Mouse (Mus musculus) hematopoietic stem cell, adult 5-6 weeks (primary cell): ENCODE data around the gene Tarbp1. TPM values are rescaled to one million over a fixed set of nuclear protein-coding genes. Genes with fewer than 3 reads are reported as not detected.

Experiments
- ATAC-seq, 2 experiments: fragments of 125-278 bp in 1 of 2; replicated peaks in 1 of 2; 2 replicates each; pipeline ENCODE4 v1.8.0; 2016 to 2017; ENCODE audit warnings: inconsistent platforms in 2 of 2, mild to moderate bottlenecking in 2 of 2, moderate number of reproducible peaks in 2 of 2, low read depth in 1 of 2, moderate TSS enrichment in 1 of 2; ENCODE audit not compliant: low FRiP score in 2 of 2, poor library complexity in 2 of 2, severe bottlenecking in 2 of 2, insufficient read depth in 1 of 2, low TSS enrichment in 1 of 2
- total RNA-seq: library from RNA; stranded (forward); fragments of 172-1452, 232-1000 nt; gene quantifications from 2 replicates; pipeline ENCODE4 v1.2.3, GENCODE M21; 2017

Tarbp1 gene
- 8.9 and 10.4 TPM in 2 replicates for total RNA-seq

GRCm38 (mm10) chr8:126474299-126475187 is at the start of gene Tarbp1:
TSS of gene Tarbp1 (minus strand) at chr8:126475065.
- ATAC-seq: peak; percentile 82 to 86

- ATAC-seq: no peak
Measured at GRCm38 (mm10) chr8:126524233-126524985, 49.5 kb upstream of the Tarbp1 start.

DNA sequence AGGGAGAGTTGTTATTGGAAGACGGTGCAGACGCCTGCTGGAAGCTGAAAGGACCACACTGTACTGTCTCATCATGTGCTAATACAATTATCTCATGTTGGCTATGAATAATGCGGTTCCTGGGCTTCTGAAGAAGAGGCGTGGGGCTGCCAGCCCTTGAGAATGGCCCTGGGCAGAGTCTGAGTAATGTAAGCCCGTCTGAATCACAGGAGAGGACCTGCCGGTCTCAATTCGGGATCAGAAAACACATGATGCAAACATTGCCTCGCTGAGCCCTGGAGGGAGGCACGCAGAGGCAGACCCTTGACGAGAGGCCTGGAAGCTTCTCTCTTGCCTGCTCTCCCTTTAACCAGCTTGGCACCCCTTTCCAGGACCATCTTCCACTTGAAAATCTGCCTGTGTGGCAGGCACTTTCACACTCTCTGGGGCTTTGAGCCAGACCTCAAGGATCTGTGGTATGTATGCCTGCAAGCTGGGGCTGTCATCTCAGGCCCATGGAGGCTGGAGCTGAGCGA is 48.3 kb upstream of the Tarbp1 start:
- ATAC-seq: no peak

DNA sequence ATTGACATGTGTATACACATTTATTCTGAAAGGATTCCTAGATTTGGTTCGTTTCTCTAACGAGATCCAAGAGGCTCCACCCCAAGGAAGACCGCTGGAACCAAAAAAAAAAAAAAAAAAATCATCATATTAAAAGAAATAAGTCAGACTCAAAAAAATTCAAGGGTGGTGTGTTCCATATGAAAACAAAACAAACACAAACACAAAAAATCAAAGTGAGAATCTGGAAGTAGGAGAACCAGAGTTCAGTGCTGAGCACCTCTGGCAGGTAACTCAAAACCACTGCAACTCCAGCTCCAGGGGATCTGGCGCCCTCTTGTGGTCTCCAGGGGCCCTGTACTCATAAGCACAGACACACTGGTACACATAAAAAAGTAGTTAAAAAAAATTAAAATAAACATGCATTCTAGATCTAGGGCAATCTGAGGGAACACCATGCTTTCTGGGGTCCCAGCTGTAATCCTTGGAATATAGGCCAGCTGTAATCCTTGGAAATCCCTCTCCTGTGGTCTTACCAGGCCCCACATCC is 44.6 kb upstream of the Tarbp1 start:
- no peak for ATAC-seq

DNA sequence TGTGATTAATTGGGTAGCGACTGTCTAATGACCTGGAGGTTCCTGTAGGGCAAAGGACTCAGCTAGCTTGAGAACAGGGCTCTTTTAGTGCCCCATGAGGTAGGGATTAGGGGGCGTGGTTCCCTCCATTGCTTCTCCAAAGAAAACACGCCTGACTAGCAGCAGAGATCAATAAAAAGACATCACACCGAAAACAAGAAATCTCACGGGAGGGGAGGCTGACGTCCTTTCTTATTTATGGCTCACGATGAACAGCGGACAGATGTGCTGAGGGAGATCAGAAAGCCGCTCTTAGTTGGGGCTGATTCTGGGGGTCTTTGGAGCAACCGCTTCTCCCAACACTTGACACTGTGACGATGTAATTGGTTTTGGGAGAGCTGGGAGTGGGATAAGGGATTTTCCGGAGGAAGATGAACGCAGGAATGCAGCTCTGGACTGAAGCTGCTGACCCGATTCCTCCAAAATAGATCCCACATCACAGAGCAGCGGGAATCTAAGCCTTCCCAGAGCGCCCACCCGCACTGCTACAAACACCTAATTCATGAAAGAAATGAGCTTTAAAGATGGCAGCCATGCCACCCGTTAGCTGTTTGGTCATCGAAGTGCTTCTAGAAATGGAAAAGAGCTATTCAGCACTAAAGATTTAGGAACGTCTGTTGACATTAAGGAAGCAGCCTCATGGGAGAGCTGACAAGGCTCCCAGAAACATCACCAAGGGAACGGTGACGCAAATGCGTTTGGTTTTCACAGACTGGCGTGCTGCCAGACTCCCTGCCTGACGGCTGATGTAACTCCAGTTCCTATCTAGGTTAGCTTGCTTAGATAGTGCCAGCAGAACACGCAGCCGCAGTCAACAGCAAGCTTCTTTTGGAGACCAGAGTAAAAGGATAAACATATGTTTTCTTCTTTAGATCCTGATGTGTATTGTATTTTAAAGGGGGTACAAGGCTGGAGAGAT is 42.0 kb upstream of the Tarbp1 start:
- peak; percentile 75 to 84 for ATAC-seq

DNA sequence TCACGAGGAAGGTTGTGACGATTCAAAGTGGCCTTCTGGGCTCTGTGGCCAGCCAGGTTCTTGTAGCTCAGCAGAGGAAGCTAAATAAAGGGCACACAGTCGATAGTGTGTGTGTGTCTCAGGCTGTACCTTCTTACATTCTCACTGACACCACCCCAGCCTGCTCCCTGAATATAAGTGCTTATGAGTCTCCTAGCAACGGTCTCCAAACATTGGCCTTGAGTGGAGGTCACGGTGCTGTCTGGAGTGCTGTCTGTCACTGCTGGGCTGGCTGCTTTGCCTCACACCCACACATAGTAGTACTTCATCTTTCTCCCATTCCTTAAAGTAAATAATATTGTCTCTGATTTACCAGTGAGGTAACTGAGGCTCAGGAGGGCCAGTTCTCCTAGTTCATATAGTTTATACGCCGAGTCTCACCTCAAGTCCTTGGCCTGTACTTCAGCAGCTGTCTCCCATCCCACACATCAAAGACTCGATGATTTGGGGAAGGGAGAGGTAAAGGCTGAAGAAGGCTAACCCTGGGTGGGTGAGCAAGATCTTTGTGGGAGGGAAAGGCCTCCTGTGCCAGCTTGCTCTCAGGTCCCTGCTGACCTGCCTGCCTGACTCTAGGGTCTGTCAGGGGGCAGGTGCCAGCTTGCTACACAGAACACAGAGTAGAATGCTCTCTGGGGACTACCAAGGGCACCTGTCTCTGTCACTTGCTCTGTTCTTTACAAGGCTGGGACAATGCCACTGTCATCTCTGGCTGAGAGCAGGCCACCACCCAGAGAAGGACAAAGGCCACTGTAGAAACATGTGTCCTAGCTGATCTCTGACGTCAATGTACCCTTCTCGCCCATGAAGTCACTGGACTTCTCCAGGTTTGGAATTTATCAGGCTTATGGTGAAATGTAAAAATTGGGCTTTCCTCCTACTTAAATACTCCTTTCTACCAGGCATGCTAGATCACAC is 39.4 kb upstream of the Tarbp1 start:
- no peak for ATAC-seq

DNA sequence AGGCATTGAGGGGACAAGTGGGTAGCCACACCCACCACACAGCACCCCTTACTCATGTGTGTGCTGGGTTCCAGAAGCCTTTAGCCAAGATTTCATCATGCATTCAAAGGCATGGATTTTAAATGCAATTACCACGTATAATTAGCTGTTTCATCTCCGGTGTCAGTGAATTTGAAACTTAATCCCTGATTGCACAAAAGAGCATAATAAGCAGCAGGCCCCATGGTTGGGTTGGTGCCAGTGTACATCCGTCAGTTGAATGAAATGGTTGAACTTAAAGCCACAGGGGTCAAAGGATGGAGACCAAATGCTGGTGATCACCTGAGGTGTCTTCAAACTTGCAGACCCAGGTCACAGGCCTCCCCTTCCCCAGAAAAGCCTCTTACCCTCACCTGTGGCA is 36.0 kb upstream of the Tarbp1 start:
- no peak for ATAC-seq

GRCm38 (mm10) chr8:126509635-126510034 is 34.8 kb upstream of the Tarbp1 start:
- ATAC-seq: no peak

DNA sequence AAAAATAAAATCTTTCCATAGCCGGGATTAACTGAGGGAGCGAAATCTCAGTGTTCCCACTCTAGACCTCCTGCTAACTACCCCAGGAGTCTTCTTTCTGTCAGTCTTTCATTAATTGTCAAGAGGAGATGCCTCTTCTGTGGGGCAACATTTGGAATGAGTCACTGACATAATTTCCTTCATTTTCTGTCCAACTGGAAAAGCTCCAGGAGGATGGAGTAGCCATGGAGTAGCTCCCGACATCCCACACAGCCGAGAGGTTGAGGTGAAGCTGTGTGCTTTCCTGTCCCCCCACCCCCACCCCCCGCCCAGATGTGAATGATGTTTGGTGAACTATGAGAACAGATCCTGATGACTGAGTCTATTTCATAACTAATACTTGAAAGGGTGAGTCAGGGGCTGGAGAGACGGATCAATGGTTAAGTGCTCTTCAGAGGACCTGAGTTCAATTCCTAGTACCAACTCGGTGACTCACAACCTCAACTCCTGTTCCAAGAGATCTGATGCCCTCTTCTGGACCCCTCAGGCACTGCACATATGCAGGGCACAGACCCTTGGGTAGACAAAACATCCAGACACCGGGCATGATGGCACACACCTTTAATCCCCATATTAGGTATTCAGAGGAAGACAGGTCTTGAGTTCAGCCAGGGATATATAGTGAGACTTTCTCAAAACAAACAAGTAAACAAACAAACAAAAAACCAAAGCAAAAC is 34.2 kb upstream of the Tarbp1 start:
- no peak for ATAC-seq

GRCm38 (mm10) chr8:126508221-126508620 is 33.4 kb upstream of the Tarbp1 start:
- ATAC-seq: no peak

GRCm38 (mm10) chr8:126504492-126505182 is 29.8 kb upstream of the Tarbp1 start:
- ATAC-seq: no peak

- ATAC-seq: 0 out of 4 replicates have a peak, but pooled peaks of 1 of the 2 experiments have one; percentile 24
Measured at GRCm38 (mm10) chr8:126502722-126503121, 27.9 kb upstream of the Tarbp1 start.

GRCm38 (mm10) chr8:126499371-126499770 is 24.5 kb upstream of the Tarbp1 start:
- no peak for ATAC-seq

- ATAC-seq: no peak
Measured at GRCm38 (mm10) chr8:126498465-126498864, 23.6 kb upstream of the Tarbp1 start.
